Mouse (Mus musculus) CD8-positive naive resting alpha-beta T cell, adult 2 months (primary cell): ENCODE results near the gene Capn5.

Experiments used
- DNase-seq, 2 experiments: peaks; one replicate each; pipeline ENCODE4 v3.0.0; 2022; ENCODE audit warnings: low read depth in 2 of 2, low spot score in 2 of 2

Gene Capn5

GRCm38 (mm10) chr7:98176322-98177070 lies 1.6 kb downstream of the Capn5 start:
- DNase-seq: no peak

GRCm38 (mm10) chr7:98174883-98175755 lies 3.0 kb downstream of the Capn5 start:
- DNase-seq: no peak

- no peak for DNase-seq
These were observed 4.7 kb downstream of the Capn5 start for GRCm38 (mm10) chr7:98173408-98173807.

GRCm38 (mm10) chr7:98172661-98173060 lies 5.4 kb downstream of the Capn5 start:
- no peak for DNase-seq

- DNase-seq: no peak
These were observed 6.7 kb downstream of the Capn5 start for GRCm38 (mm10) chr7:98171141-98172073.

GRCm38 (mm10) chr7:98164999-98165528 lies 13.0 kb downstream of the Capn5 start:
- no peak for DNase-seq

GRCm38 (mm10) chr7:98164382-98164998 lies 13.6 kb downstream of the Capn5 start:
- no peak for DNase-seq

GRCm38 (mm10) chr7:98163700-98164099 lies 14.4 kb downstream of the Capn5 start:
- no peak for DNase-seq

GRCm38 (mm10) chr7:98162239-98162638 lies 15.8 kb downstream of the Capn5 start:
- DNase-seq: no peak

- DNase-seq: no peak
These were observed 17.9 kb downstream of the Capn5 start for GRCm38 (mm10) chr7:98160041-98160740.

- no peak for DNase-seq
These were observed 19.6 kb downstream of the Capn5 start for GRCm38 (mm10) chr7:98158481-98158880.

- no peak for DNase-seq
These were observed 20.3 kb downstream of the Capn5 start for GRCm38 (mm10) chr7:98157636-98158332.

GRCm38 (mm10) chr7:98156280-98156665 lies 21.8 kb downstream of the Capn5 start:
- no peak for DNase-seq

GRCm38 (mm10) chr7:98155546-98156279 lies 22.4 kb downstream of the Capn5 start:
- DNase-seq: peak in 1 of 2 experiments; percentile 27

GRCm38 (mm10) chr7:98153892-98154291 lies 24.2 kb downstream of the Capn5 start:
- no peak for DNase-seq

GRCm38 (mm10) chr7:98153345-98153744 lies 24.7 kb downstream of the Capn5 start:
- no peak for DNase-seq

- no peak for DNase-seq
These were observed 25.7 kb downstream of the Capn5 start for GRCm38 (mm10) chr7:98152400-98152799.

- DNase-seq: no peak
These were observed 27.5 kb downstream of the Capn5 start for GRCm38 (mm10) chr7:98150525-98150924.

GRCm38 (mm10) chr7:98149802-98150201 lies 28.3 kb downstream of the Capn5 start:
- no peak for DNase-seq
